Mouse (Mus musculus) large intestine, adult 2 months (tissue): ENCODE measurements around the gene Larp1. TPM values are rescaled to one million over a fixed set of nuclear protein-coding genes. Genes with fewer than 3 reads are reported as not detected.

ENCODE experiments used
- DNase-seq: peaks from one replicate; pipeline ENCODE4 v3.0.0-alpha.2; 2012; ENCODE audit warnings: low read depth, low spot score
- WGBS: fragments of 180-500 bp; shearing (Covaris S2); methylation state at CpG from one replicate; pipeline ENCODE4 v1.1.7; 2018; 5-methylcytosine and 5-hydroxymethylcytosine counted together
- polyA plus RNA-seq: library from polyadenylated mRNA; depleted of rRNA; stranded (reverse); fragments of >200 nt; gene quantifications from 2 replicates; pipeline ENCODE4 v1.2.3, GENCODE M21; 2012; rRNA removed

The Larp1 gene
- 34.5 and 38.4 TPM in 2 replicates for polyA plus RNA-seq

DNA sequence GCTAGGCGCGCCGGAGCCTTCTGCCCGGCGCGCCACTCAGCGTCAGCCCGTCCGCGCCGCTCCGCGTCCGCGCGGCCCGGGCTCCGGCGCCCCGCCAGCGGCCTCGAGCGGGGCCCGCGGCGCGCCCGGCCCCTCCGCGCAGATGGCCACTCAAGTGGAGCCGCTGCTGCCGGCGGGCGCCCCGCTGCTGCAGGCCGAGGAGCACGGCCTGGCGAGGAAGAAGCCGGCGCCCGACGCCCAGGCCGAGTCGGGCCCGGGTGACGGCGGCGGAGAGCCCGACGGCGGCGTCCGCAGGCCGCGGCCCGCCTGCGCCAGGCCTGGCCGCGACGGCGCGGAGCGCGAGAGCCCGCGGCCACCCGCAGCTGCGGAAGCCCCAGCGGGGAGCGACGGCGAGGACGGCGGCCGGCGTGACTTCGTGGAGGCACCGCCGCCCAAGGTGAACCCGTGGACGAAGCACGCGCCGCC lies at the start of gene Larp1:
Gene Larp1, plus strand, starts transcription at position 14 of the 465 bp plus-strand sequence.
- no peak for DNase-seq
- whole genome bisulfite sequencing = under 1% methylated on average over 80 of the region's 84 CpGs

DNA sequence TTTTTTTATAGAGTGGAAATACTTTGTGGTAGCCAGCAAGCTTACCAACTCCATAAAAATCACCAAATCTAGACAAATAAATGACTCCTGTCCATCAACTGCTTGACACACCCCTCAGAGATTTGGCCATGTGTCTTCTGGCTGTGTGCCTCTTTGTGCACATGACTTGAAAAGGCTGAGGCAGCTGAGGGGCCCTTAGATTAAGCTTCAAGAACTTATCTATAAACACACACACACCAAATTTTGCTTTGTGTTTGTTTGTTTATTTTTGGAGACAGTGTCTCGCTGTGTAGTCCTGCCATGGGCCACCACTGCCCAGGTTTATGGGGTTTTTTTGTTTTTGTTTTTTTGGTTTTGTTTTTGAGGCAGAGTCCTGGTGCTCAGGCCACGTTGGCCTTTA lies 48.9 kb upstream of the Larp1 start:
- 78% methylated on average over 2 of the region's 2 CpGs for WGBS
- no peak for DNase-seq

- WGBS = 1% methylated on average over 40 of the region's 40 CpGs
- no peak for DNase-seq
These were observed 46.2 kb upstream of the Larp1 start for GRCm38 (mm10) chr11:57962382-57963285.

DNA sequence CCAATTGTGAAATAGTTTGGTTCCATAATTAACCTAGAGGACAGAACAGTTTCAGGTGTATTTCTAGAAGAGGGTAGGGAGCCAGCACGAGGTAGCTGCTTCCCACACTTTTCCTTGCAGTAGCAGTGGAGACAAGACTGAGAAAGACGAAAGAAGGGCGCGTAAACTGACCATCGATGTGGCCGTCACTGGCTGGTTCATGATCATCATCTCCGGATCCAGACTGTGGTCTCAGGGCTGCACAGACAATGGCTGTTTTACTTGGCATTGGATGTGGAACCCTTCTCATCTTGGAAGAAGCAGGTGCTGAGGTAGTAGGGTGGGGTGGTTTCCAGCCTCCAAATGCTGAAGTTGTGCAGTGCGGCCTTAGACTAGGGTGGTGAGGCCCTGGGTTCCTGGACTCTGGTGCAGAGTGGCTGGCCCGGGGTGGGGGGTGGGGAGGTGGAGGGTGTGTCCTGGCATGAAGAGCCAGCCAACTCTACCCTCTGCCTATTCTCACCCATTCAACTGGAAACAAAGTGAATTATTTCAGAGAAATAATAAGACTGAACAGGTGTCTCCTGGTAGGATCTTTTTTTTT lies 45.5 kb upstream of the Larp1 start:
- 33% methylated on average over 9 of the region's 9 CpGs for WGBS

GRCm38 (mm10) chr11:57966630-57967029 lies 42.2 kb upstream of the Larp1 start:
- 51% methylated on average over 7 of the region's 7 CpGs for WGBS
- DNase-seq = no peak

More for the DNA sequence above, 45.5 kb upstream of the Larp1 start:
- DNase-seq = no peak

DNA sequence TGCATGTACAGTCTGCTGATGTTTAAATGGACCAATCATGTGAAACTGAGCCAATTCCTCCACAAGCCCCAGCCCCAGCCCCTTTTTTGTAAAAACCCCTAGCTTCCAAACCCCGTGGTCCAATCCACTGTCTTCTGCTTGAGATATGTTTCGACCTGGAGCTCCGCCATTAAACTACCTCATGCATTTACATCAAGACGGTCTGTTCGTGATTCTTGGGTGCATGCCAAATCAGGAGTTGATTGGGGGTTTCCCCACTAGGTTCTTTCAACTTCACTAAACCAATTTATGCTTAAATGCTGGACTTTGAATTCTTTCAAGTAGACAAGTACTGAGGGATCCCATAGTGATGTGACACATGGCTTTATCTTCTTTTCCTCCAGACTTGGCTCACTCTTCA lies 40.6 kb upstream of the Larp1 start:
- 70% methylated on average over 5 of the region's 5 CpGs for WGBS

GRCm38 (mm10) chr11:57970541-57970940 lies 38.3 kb upstream of the Larp1 start:
- no peak for DNase-seq
- 17% methylated on average over 5 of the region's 5 CpGs for WGBS

More for the DNA sequence above, 40.6 kb upstream of the Larp1 start:
- DNase-seq = no peak

GRCm38 (mm10) chr11:57973001-57973912 lies 35.6 kb upstream of the Larp1 start:
- DNase-seq = no peak
- 29% methylated on average over 13 of the region's 13 CpGs for WGBS

DNA sequence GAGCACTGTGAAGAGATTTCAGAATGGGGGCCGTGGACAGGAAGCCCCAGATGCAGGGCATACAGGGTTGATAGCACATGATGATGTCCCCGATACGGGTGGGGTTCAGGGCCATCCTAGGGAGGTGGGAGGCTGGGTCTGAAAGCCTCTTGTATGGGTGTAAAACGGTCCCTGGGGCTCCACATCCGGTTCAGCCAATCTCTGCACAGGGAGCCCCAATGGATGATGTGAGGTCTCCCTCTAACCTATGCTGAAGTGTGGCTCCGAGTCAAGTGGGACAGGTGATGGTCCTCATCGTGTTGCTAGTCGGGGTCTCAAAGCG lies 35.0 kb upstream of the Larp1 start:
- no peak for DNase-seq
- 37% methylated on average over 9 of the region's 9 CpGs for WGBS

DNA sequence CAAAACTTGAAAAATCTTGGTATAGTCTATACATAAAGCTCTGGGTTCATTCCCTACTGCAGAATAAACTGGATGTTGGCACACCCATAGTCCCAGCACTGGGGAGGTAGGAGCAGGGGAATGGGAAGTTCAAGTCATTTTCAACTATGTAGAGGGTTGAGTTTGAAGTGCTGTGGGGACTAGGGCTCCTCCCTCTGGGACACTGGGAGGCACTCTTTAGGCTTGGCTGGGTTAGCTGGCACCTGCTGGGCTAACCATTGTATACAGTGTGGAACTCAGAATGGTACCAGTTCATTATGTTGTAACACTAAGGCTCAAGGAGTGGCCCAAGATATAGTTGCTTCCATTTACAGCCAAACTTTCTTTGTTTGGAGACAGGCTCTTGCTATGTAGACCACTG lies 33.0 kb upstream of the Larp1 start:
- no peak for DNase-seq

DNA sequence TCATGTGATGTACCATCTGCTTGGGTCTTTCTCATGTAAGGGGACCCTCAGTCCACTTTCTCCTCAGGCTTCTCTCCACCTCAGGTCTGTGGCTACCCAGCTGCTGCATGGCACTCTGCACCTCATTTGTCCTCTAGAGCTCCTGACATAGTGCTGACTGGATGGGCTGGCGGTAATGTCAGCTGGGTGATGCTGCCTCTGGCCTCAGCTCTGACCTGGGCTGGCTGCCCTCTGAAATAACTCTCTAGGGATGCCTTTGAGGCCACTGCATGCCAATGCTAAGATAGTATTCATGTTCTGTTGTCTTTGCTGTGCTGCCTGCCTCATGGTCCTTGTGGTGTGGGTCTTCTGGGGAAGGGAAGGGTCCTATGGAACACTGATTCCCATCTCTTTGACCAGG lies 31.2 kb upstream of the Larp1 start:
- 88% methylated on average over 1 of the region's 1 CpGs for WGBS
- DNase-seq = no peak

- 87% methylated on average over 6 of the region's 6 CpGs for WGBS
- DNase-seq = no peak
These were observed 29.2 kb upstream of the Larp1 start for GRCm38 (mm10) chr11:57979621-57980020.

DNA sequence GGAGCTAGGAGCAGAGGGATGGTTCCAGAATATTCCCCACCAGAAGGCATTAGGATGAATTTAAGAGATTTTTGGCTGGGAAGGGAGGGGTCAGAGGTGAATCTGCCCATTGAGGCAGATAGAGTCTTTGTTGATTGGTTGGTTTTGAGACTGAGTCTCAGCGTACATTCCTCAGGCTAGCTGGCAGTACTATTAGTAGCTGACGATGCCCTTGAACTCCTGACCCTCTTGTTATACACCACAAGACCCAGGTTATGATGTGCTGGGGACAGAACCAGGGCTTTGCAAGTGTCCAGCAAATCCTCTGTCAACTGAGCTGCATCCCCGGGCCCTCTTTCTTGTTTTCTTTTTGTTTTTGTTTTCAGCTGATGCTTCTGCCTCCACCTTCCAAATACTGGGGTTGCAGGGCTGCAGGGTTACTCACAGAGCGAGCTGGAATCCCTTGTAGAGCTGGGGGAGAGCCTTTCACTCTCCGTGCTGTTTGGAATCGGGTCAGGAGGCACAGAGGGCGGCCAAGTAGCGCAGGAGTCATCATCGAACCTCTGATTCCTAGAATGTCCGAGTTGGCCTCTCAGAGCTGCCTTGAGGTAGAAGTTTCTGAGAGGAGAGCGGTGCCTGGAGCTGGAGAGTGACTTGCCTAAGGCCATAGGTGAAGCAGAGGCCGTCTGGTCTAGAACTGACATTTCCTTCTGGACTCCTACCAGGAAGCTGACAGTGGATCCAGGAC lies 27.6 kb upstream of the Larp1 start:
- no peak for DNase-seq
- 91% methylated on average over 12 of the region's 12 CpGs for WGBS

DNA sequence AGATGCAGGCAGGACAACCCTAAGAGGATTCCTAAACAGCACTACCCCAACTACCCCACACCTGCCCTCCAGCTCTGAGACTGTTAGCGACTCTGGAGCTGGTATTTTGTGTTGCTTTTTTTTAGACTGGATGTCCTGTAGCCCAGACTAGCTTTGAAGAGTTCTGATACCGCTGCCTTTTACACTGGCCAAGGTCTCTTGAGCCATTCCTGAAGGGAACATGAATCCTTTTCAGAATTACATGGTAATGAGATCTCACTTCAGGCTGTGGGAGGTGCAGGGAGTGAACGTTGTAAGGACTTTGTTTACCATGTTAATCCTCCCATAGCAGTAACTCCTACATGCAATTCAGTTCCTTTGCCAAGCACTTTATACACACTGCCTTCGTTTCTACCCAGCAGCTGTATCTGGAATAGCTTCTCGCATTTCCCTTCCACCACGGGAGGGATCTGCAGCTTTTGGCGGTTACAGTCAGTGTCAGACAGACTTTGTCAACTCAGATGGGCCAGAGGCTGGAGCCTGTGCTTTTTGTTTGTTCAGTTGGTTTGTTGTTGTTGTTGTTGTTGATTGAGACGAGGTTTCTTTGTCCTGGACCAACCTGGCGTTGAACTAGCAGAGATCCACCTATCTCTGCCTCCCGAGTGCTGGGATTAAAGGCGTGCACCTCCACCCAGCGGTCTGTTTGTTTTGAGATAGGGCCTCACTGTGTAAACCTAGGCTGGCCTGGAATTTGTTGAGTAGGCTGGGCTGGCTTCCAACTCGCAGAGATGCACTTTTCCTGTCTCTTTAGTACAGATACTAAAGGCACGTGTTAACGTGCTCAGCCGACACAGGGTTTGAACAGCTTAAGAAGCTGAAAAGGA lies 25.2 kb upstream of the Larp1 start:
- DNase-seq = no peak
- WGBS = 21% methylated on average over 16 of the region's 16 CpGs

GRCm38 (mm10) chr11:57984343-57984666 lies 24.6 kb upstream of the Larp1 start:
- 26% methylated on average over 3 of the region's 3 CpGs for WGBS
- no peak for DNase-seq

DNA sequence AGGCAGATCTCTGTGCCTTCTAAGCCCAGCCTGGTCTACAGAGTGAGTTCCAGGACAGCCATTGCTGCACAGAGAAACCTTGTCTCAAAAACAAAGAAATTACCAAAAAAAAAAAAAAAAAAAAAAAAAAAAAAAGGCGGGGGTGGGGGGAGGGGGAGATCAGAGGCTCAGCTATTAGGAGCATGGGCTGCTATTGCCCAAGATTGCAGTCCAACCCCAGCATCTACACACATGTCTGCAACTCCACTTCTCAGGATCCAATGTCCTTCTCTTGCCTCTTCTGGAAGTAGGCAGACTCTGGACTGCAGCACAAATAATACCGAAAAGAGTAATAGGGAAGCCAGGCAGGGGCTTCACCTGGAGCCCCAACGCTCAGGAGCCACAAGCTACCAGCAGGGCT lies 23.4 kb upstream of the Larp1 start:
- 78% methylated on average over 3 of the region's 3 CpGs for WGBS
- DNase-seq = no peak

DNA sequence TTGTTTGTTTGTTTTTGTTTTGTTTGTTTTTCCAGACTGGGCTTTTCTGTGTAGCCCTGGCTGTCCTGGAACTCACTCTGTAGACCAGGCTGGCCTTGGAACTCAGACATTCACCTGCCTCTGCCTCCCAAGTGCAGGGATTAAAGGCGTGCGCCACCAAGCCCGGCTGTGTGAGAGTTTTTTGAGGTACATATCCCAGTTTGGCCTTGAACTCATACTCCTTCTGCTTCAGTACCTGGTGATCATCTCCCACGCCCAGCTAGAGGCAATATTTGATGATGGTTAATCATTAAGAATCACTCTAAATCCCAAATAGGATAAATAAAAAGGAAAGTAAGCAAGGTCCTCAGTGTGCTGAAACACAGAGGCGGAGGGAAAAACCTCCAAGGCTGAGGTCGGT lies 22.8 kb upstream of the Larp1 start:
- no peak for DNase-seq
- 20% methylated on average over 6 of the region's 6 CpGs for WGBS

DNA sequence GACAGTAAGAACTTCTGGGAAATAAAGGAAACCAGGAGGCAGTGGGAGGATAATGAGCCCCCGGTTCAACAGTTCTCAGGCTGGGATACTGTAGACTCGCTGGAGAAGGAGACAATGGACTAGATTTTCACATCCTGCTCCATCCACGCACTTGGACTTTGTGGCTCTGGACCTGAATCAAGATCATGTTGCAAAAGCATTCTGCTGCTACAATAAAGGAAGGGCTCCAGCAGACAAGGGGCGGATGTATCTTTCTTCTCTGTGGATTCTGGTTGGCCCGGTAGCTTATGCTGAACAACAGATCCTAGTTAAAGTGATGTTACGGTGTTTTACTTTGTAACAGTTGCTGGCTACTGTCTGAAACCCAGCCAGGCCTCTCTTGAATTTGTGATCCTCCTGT lies 22.4 kb upstream of the Larp1 start:
- 36% methylated on average over 6 of the region's 6 CpGs for WGBS
- DNase-seq = no peak

GRCm38 (mm10) chr11:57986861-57987260 lies 22.0 kb upstream of the Larp1 start:
- 84% methylated on average over 7 of the region's 7 CpGs for WGBS
- DNase-seq = no peak
